Mouse (Mus musculus): ENCODE results near the gene Fam193b. TPM values are rescaled to one million over a fixed set of nuclear protein-coding genes. Genes with fewer than 3 reads are reported as not detected.
"Not testable (repeated sequence)": the region's sequence is repeated elsewhere in the genome, so short reads cannot be mapped to it uniquely, and the experiment has no call there.

Fam193b gene
- polyA plus RNA-seq, 1 experiment from 2014 or later = 39.6 TPM

DNA sequence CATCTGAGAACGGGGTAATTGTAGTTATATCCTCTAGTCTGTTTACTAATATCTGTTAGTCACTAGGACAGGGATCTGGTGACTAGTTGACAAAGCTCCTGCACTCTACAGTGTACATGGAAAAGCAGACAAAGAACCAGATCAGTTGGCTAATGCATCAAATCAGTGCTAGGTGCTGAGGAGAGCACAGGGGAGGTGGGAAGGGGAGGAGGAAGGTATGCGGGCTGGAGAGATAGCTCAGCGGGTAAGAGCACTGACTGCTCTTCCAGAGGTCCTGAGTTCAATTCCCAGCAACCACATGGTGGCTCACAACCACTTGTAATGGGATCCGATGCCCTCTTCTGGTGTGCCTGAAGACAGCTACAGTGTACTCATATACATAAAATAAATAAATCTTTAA lies 2.4 kb downstream of the Fam193b start:
- H3K4me2 ChIP-seq (replicated peaks; ENCODE audit: low read depth, low read length); H3K9me3 ChIP-seq (ENCODE audit: control insufficient read depth, low read depth, low read length); H3K27me3 ChIP-seq (ENCODE audit: control insufficient read depth, insufficient read depth, low read length); H3K4me3 ChIP-seq (ENCODE audit: low read depth, low read length); H3K9ac ChIP-seq (replicated peaks; ENCODE audit: low read depth, low read length); ATAC-seq (ENCODE audit: insufficient number of reproducible peaks, insufficient read depth, low FRiP score, low read depth); H3K27ac ChIP-seq (ENCODE audit: low read length); H3K36me3 ChIP-seq (ENCODE audit: control insufficient read depth, insufficient read depth, low read length): not testable (repeated sequence)
- H3K4me1 ChIP-seq (ENCODE audit: control insufficient read depth, insufficient read depth, low read length) = peaks cover 13% of the 10 kb centered on the region
- 82% methylated on average over 4 of the region's 4 CpGs for WGBS

DNA sequence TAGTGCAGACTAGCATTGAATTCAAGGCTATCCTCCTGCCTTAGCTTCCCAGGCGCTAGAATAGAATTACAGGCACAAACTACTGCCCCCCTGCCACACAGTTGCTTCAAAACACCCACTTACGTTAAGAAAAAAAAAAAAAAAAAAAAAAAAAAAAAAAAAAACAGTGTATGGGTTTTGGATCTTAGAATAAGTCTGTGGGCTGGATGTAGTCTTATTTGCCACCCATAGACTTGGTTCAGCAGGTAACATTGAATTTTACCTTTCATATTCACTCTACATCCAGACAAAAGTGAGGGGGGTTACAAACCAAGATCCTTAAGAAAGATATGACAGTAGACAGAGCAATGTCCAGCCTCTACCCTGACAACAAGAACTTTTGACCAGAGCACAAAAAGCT lies 3.0 kb downstream of the Fam193b start:
- 82% methylated on average over 2 of the region's 2 CpGs for WGBS

DNA sequence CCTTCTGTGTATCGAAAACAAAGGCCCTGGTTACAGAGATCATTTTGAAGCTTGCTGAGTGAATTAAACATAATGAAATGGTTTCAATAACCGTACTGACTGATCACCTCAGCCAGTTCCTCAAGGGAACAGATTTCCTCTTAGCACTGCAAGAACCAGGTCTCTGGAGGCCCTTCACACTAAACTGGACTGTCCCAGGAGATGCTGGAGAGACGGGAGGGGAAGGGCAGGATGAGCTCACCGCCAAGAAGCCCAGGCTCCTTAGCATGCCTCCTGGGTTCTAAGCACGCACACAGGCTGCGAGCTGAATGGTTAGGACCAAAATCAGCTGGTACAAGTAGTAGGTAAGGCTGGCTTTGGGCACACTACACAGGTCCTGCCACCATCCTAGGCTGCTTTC lies 3.9 kb downstream of the Fam193b start:
- H3K27me3 ChIP-seq (ENCODE audit: control insufficient read depth, insufficient read depth, low read length) = no peaks in the 10 kb centered on the region
- 85% methylated on average over 6 of the region's 6 CpGs for WGBS
- peaks cover 6% of the 10 kb centered on the region for H3K36me3 ChIP-seq (ENCODE audit: control insufficient read depth, insufficient read depth, low read length)

More for the DNA sequence above, 3.0 kb downstream of the Fam193b start:
- H3K9me3 ChIP-seq (ENCODE audit: control insufficient read depth, low read depth, low read length) = no peaks in the 10 kb centered on the region
- peaks cover 13% of the 10 kb centered on the region for H3K4me1 ChIP-seq (ENCODE audit: control insufficient read depth, insufficient read depth, low read length)
- H3K36me3 ChIP-seq (ENCODE audit: control insufficient read depth, insufficient read depth, low read length) = peaks cover 6% of the 10 kb centered on the region
- ATAC-seq (ENCODE audit: insufficient number of reproducible peaks, insufficient read depth, low FRiP score, low read depth) = no peak
- H3K27me3 ChIP-seq (ENCODE audit: control insufficient read depth, insufficient read depth, low read length) = no peaks in the 10 kb centered on the region
- H3K9ac ChIP-seq (replicated peaks; ENCODE audit: low read depth, low read length) = no peak overlapping the region
- H3K27ac ChIP-seq (ENCODE audit: low read length) = no peak overlapping the region
- no peak overlapping the region for H3K4me3 ChIP-seq (ENCODE audit: low read depth, low read length)
- H3K4me2 ChIP-seq (replicated peaks; ENCODE audit: low read depth, low read length) = no peak overlapping the region

DNA sequence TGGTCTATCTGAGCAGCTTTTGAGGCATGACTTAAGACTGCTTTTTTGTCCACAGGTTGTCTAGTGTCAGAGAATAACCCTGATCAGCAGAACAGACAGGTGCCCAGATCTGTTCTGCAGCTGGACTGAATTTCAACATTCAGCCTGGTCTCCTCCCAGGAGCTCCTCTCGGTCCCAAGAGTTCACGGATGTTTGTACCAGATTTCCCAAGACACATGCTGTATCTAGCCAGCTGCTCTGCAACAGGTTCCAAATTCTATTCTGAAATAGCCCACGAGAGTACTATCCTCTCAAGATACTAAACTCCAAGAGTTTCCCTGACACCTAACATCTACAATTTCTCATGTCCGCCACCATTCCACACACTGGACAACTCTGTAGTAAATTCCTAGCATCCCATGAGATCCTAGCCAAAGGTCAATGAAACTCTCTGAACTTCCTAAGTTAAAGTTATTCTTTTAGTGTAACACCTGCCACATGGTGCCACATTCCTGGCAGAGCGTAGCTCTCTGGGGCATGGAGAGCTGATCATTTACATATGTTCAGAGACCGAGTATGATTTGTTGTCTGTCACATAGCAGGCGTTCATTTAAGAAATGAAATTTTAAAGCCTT lies 7.5 kb downstream of the Fam193b start:
- no peak overlapping the region for H3K4me3 ChIP-seq (ENCODE audit: low read depth, low read length)
- H3K4me1 ChIP-seq (ENCODE audit: control insufficient read depth, insufficient read depth, low read length) = 0 out of 2 replicates have a peak, but pooled peaks cover 3% of the 10 kb centered on the region
- no peak overlapping the region for H3K27ac ChIP-seq (ENCODE audit: low read length)
- 78% methylated on average over 7 of the region's 7 CpGs for whole genome bisulfite sequencing
- no peak overlapping the region for H3K9ac ChIP-seq (replicated peaks; ENCODE audit: low read depth, low read length)
- no peaks in the 10 kb centered on the region for H3K27me3 ChIP-seq (ENCODE audit: control insufficient read depth, insufficient read depth, low read length)
- no peak overlapping the region for H3K4me2 ChIP-seq (replicated peaks; ENCODE audit: low read depth, low read length)
- peaks cover 9% of the 10 kb centered on the region for H3K36me3 ChIP-seq (ENCODE audit: control insufficient read depth, insufficient read depth, low read length)
- no peaks in the 10 kb centered on the region for H3K9me3 ChIP-seq (ENCODE audit: control insufficient read depth, low read depth, low read length)
- no peak for ATAC-seq (ENCODE audit: insufficient number of reproducible peaks, insufficient read depth, low FRiP score, low read depth)

More for the DNA sequence above, 3.9 kb downstream of the Fam193b start:
- no peak overlapping the region for H3K4me2 ChIP-seq (replicated peaks; ENCODE audit: low read depth, low read length)
- H3K9me3 ChIP-seq (ENCODE audit: control insufficient read depth, low read depth, low read length) = no peaks in the 10 kb centered on the region
- no peak overlapping the region for H3K27ac ChIP-seq (ENCODE audit: low read length)
- H3K4me3 ChIP-seq (ENCODE audit: low read depth, low read length) = no peak overlapping the region
- peaks cover 13% of the 10 kb centered on the region for H3K4me1 ChIP-seq (ENCODE audit: control insufficient read depth, insufficient read depth, low read length)
- no peak overlapping the region for H3K9ac ChIP-seq (replicated peaks; ENCODE audit: low read depth, low read length)
- no peak for ATAC-seq (ENCODE audit: insufficient number of reproducible peaks, insufficient read depth, low FRiP score, low read depth)

DNA sequence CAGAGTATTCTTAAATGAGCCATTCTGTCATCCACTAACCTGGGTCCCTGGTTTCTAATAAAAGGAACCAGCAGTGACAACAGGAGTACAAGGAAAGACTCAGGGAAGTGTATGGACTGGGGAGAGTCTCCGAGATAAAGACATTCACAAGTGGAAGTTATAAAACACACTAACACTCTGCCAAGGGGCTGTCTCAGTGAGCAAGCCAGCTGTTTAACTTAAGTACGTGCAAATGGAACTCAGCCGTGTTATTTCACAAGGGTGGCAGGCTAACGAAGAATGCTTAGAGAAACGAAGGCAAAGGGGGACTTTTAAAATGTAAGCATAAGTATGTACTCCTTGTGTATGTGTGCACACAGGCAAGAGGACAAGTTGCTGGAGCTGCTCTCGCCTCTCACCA lies 13.4 kb downstream of the Fam193b start:
- no peak overlapping the region for H3K9ac ChIP-seq (replicated peaks; ENCODE audit: low read depth, low read length)
- WGBS = 82% methylated on average over 6 of the region's 6 CpGs
- no peak overlapping the region for H3K4me2 ChIP-seq (replicated peaks; ENCODE audit: low read depth, low read length)
- ATAC-seq (ENCODE audit: insufficient number of reproducible peaks, insufficient read depth, low FRiP score, low read depth) = no peak
- H3K4me3 ChIP-seq (ENCODE audit: low read depth, low read length) = no peak overlapping the region
- no peaks in the 10 kb centered on the region for H3K4me1 ChIP-seq (ENCODE audit: control insufficient read depth, insufficient read depth, low read length)
- H3K27ac ChIP-seq (ENCODE audit: low read length) = no peak overlapping the region
- H3K27me3 ChIP-seq (ENCODE audit: control insufficient read depth, insufficient read depth, low read length) = no peaks in the 10 kb centered on the region
- peaks cover 26% of the 10 kb centered on the region for H3K36me3 ChIP-seq (ENCODE audit: control insufficient read depth, insufficient read depth, low read length)
- no peaks in the 10 kb centered on the region for H3K9me3 ChIP-seq (ENCODE audit: control insufficient read depth, low read depth, low read length)

DNA sequence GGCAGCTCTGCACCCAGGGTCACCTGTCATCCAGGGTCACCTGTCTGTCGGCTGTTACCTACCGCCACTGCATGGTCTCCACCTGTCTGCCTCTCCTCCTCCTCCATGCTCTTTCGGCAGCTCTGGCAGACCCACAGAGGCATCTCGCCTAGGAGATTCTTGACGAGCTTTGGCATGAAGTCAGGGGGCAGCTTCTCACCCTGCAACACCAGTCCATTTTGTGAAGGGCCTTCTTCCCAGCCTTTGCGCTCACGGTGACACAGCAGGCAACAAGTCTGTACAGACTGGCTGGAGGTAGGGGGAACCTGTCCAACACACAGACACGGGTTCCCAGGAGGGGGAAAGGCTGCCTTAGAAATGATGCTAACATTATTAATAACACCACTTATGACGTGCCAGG lies 15.0 kb downstream of the Fam193b start:
- no peak overlapping the region for H3K27ac ChIP-seq (ENCODE audit: low read length)
- 92% methylated on average over 9 of the region's 9 CpGs for WGBS
- no peak overlapping the region for H3K4me2 ChIP-seq (replicated peaks; ENCODE audit: low read depth, low read length)
- H3K4me3 ChIP-seq (ENCODE audit: low read depth, low read length) = no peak overlapping the region
- H3K27me3 ChIP-seq (ENCODE audit: control insufficient read depth, insufficient read depth, low read length) = no peaks in the 10 kb centered on the region
- ATAC-seq (ENCODE audit: insufficient number of reproducible peaks, insufficient read depth, low FRiP score, low read depth) = no peak
- H3K4me1 ChIP-seq (ENCODE audit: control insufficient read depth, insufficient read depth, low read length) = no peaks in the 10 kb centered on the region
- peaks cover 39% of the 10 kb centered on the region for H3K36me3 ChIP-seq (ENCODE audit: control insufficient read depth, insufficient read depth, low read length)
- H3K9ac ChIP-seq (replicated peaks; ENCODE audit: low read depth, low read length) = no peak overlapping the region
- no peaks in the 10 kb centered on the region for H3K9me3 ChIP-seq (ENCODE audit: control insufficient read depth, low read depth, low read length)

DNA sequence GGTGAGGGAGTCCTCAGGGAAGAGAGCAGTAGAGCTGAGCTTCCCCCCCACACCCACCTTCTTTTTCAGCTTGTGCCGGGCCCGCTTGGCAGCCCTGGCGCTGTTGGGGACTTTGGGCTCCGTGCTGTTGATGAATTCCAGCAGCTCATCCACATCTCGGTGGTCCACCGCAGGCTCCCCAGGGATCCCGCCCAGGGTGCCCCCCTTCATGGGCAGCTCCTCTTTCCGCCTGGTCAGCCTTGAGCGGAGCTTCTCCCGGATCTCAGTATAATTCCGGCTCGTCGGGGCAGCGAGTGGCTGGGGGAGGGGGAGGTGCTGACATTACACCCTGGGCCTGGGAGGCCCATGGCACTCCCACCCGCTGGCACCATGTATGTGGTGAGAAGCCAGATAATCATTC lies 21.9 kb downstream of the Fam193b start:
- Histone ChIP-seq H3K27me3 (ENCODE audit: control insufficient read depth, insufficient read depth, low read length) (no peaks in the 10 kb centered on the region), H3K9ac (replicated peaks; ENCODE audit: low read depth, low read length) (no peak overlapping the region), H3K4me3 (ENCODE audit: low read depth, low read length) (no peak overlapping the region), H3K36me3 (ENCODE audit: control insufficient read depth, insufficient read depth, low read length) (peaks cover 74% of the 10 kb centered on the region), H3K9me3 (ENCODE audit: control insufficient read depth, low read depth, low read length) (no peaks in the 10 kb centered on the region), H3K27ac (ENCODE audit: low read length) (no peak overlapping the region), H3K4me1 (ENCODE audit: control insufficient read depth, insufficient read depth, low read length) (no peaks in the 10 kb centered on the region), H3K4me2 (replicated peaks; ENCODE audit: low read depth, low read length) (no peak overlapping the region)
- 93% methylated on average over 15 of the region's 15 CpGs for WGBS
- no peak for ATAC-seq (ENCODE audit: insufficient number of reproducible peaks, insufficient read depth, low FRiP score, low read depth)

DNA sequence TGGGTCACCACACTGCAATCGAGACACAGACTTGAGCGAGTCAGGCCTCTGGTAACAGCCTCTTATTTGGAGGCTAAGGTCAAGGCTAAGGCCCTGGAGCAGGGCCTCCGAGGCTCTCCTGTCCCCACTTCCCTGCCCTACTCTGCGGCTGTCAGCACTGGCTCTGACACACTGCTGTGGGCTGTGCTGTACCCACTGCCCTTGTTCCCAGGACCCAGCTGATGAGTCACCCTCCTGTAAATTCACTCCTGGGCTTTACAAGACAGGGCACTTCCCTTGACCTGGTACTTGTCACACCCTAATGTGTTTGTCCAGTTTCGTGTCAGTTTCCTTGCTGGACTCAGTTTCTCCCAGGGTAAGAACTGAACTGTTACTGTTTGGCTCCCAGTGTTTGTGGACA lies 22.5 kb downstream of the Fam193b start:
- Histone ChIP-seq H3K9me3 (ENCODE audit: control insufficient read depth, low read depth, low read length) (no peaks in the 10 kb centered on the region), H3K9ac (replicated peaks; ENCODE audit: low read depth, low read length) (no peak overlapping the region), H3K4me3 (ENCODE audit: low read depth, low read length) (no peak overlapping the region), H3K27ac (ENCODE audit: low read length) (no peak overlapping the region), H3K4me1 (ENCODE audit: control insufficient read depth, insufficient read depth, low read length) (no peaks in the 10 kb centered on the region), H3K36me3 (ENCODE audit: control insufficient read depth, insufficient read depth, low read length) (peaks cover 77% of the 10 kb centered on the region), H3K27me3 (ENCODE audit: control insufficient read depth, insufficient read depth, low read length) (no peaks in the 10 kb centered on the region), H3K4me2 (replicated peaks; ENCODE audit: low read depth, low read length) (no peak overlapping the region)
- WGBS = 85% methylated on average over 5 of the region's 5 CpGs
- no peak for ATAC-seq (ENCODE audit: insufficient number of reproducible peaks, insufficient read depth, low FRiP score, low read depth)

DNA sequence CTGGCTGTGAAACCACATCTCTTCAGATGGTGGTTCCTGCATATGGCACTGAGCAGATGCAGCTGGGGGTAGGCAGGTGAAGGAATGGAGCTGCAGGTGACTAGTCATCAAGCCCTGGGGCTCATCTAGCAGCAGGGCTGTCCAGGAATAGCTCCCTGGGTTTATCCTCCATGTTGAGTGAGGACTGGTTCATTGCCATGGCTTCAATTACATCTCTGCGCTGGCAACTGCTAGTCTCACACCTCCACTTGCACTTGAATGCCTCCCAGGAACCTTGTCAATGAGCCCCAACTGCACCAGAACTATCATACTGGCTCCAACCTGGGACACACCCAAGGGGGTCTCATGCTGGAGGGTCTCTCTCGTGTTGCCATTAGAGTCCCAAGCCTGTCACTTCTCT lies 23.0 kb downstream of the Fam193b start:
- H3K4me3 ChIP-seq (ENCODE audit: low read depth, low read length) = no peak overlapping the region
- no peak for ATAC-seq (ENCODE audit: insufficient number of reproducible peaks, insufficient read depth, low FRiP score, low read depth)
- H3K27ac ChIP-seq (ENCODE audit: low read length) = no peak overlapping the region
- 86% methylated on average over 2 of the region's 2 CpGs for WGBS
- H3K9me3 ChIP-seq (ENCODE audit: control insufficient read depth, low read depth, low read length) = no peaks in the 10 kb centered on the region
- H3K36me3 ChIP-seq (ENCODE audit: control insufficient read depth, insufficient read depth, low read length) = peaks cover 81% of the 10 kb centered on the region
- H3K27me3 ChIP-seq (ENCODE audit: control insufficient read depth, insufficient read depth, low read length) = no peaks in the 10 kb centered on the region
- no peaks in the 10 kb centered on the region for H3K4me1 ChIP-seq (ENCODE audit: control insufficient read depth, insufficient read depth, low read length)
- H3K9ac ChIP-seq (replicated peaks; ENCODE audit: low read depth, low read length) = no peak overlapping the region
- H3K4me2 ChIP-seq (replicated peaks; ENCODE audit: low read depth, low read length) = no peak overlapping the region

Measured in stomach, embryonic 14.5 days (tissue).